Mouse (Mus musculus): ENCODE results near the gene Pter.

- TF ChIP-seq GATA1 (IDR thresholded peaks at IDR 0.05; ENCODE audit: low read length): no peak
- no peak for TF ChIP-seq TAL1 (IDR thresholded peaks at IDR 0.05; ENCODE audit: low read length)
Measured at GRCm38 (mm10) chr2:13038772-13039171, 114.9 kb downstream of the Pter start.
